Mouse (Mus musculus): ENCODE results near the gene Khdrbs1. TPM values are rescaled to one million over a fixed set of nuclear protein-coding genes. Genes with fewer than 3 reads are reported as not detected.
A peak's percentile ranks its signal among the peaks of the same experiment; 100 is the strongest.
"Not testable (repeated sequence)": the region's sequence is repeated elsewhere in the genome, so short reads cannot be mapped to it uniquely, and the experiment has no call there.

The Khdrbs1 gene
- polyA plus RNA-seq, 1 experiment from 2014 or later, result 154 TPM

DNA sequence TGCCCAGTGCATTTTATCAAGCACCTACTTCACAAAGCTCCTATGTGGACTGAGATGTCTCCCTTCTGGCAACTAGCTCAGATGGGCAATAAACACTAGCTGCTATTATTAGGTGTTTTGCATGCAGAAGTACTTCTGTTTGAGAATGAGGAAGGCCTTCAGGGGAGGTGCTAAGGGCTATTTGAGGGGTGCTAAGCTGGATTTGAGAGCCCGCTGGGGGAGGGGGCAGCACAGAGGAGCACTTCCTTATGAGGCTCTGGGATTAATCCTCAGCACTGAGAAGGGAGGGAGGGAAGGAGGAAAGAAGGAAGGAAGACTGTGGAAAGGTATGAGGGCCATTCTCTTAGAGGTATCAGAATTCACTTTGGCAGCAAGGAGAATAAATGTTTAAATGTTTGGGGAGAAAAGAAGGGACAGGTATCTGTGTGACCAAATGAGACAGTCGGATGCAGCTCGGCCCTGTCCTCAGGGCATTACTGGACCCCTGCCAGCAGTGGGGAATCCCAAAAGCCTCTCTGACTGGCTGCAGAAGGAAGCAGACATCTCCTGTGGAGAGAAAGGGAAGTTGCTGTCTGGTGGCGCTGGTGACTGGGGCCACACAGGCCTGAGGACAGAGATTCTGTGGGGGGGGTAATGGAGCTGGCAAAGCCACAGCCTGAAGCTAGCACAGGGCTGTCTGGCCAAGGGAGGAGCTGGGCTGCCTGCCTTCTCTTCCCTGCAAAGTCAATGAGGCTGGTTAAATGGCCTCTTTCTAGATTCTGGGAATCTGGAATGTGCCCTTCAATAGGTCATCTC lies 40.0 kb upstream of the Khdrbs1 start:
- DNase-seq (peak; percentile 54), ATAC-seq (ENCODE audit: low FRiP score, low TSS enrichment) (no peak)
- no peaks in the 10 kb centered on the region for H3K9me3 ChIP-seq (ENCODE audit: control insufficient read depth, low read length)
- H3K9ac ChIP-seq (replicated peaks; ENCODE audit: low read length), result no peak overlapping the region
- peak overlapping the region; percentile 53 for H3K27ac ChIP-seq (replicated peaks; ENCODE audit: low read depth, low read length)
- H3K4me1 ChIP-seq (ENCODE audit: control insufficient read depth, insufficient read depth, low read length), result peaks cover 4% of the 10 kb centered on the region; the same call in 1 of the 2 replicates
- H3K4me2 ChIP-seq (ENCODE audit: low read length), result no peak overlapping the region
- H3K27me3 ChIP-seq (ENCODE audit: control insufficient read depth, insufficient read depth, low read length), result no peaks in the 10 kb centered on the region
- H3K4me3 ChIP-seq (replicated peaks; ENCODE audit: low read depth, low read length), result no peak overlapping the region
- no peaks in the 10 kb centered on the region for H3K36me3 ChIP-seq (ENCODE audit: control insufficient read depth, insufficient read depth, low read length)
- WGBS, result 5% methylated on average over 4 of the region's 4 CpGs

DNA sequence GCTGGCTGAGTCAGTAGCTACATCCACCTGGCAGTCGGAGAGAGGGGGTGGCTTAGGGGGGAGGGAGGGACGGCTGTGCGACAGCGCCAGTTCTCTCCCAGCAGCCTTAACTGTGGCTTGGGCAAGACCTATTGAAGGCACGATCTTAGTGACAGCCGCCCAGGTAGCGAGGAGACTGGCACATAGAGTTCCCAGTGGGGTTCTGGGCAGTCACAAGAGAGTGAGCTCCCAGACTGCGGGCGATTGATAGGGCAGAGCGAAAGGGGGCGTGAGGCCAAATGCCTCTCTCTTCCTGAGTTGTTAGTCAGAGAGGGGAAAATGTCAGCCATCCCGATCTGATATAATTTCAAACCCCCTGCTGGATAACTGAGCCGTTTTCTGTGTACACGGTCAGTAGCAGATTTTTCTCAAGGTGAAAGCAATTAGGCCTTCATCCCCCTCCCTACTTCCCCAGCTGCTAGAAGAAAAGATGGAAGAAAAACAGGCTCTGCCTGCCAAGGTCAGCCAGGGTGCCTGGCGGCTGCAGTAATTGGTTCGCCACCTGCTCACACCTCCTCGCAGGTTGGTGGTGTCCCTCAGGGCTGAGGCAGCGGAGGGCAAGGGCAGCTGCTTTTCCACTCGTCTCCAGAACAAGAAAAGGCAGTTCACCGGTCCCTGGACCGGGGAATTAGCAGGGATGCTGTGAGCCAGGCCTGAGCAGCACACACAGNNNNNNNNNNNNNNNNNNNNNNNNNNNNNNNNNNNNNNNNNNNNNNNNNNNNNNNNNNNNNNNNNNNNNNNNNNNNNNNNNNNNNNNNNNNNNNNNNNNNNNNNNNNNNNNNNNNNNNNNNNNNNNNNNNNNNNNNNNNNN lies 29.8 kb upstream of the Khdrbs1 start:
- Histone ChIP-seq H3K27me3 (ENCODE audit: control insufficient read depth, insufficient read depth, low read length) (no peaks in the 10 kb centered on the region), H3K4me1 (ENCODE audit: control insufficient read depth, insufficient read depth, low read length) (peaks cover 14% of the 10 kb centered on the region; the same call in 1 of the 2 replicates), H3K9me3 (ENCODE audit: control insufficient read depth, low read length) (no peaks in the 10 kb centered on the region), H3K4me2 (ENCODE audit: low read length) (peak overlapping the region; percentile 35), H3K36me3 (ENCODE audit: control insufficient read depth, insufficient read depth, low read length) (no peaks in the 10 kb centered on the region), H3K4me3 (replicated peaks; ENCODE audit: low read depth, low read length) (no peak overlapping the region), H3K9ac (replicated peaks; ENCODE audit: low read length) (peak overlapping the region; percentile 17; the same call in 1 of the 2 replicates), H3K27ac (replicated peaks; ENCODE audit: low read depth, low read length) (peak overlapping the region; percentile 56)
- DNase-seq (peak; percentile 55), ATAC-seq (ENCODE audit: low FRiP score, low TSS enrichment) (no peak)
- 4% methylated on average over 21 of the region's 21 CpGs for WGBS

DNA sequence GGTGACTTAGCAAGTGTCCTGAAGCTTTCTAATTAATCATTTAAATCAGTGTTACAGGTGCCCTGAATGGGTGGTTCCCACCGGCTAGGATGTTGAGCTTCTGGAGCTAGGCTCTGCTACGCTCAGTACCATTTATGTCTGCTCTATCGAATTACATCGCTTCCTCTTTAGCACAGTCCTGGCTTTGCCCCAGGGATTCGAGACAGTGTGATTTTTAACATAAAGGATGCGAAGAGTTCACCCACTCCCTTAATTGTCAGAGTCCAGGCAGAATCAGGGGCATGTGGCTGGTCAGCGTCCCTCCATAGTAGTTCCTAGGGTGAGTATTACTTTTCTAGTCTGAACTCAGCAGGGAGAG lies 29.2 kb upstream of the Khdrbs1 start:
- H3K36me3 ChIP-seq (ENCODE audit: control insufficient read depth, insufficient read depth, low read length), result no peaks in the 10 kb centered on the region
- peak overlapping the region; percentile 35 for H3K4me2 ChIP-seq (ENCODE audit: low read length)
- WGBS, result 23% methylated on average over 7 of the region's 7 CpGs
- peak overlapping the region; percentile 17; the same call in 1 of the 2 replicates for H3K9ac ChIP-seq (replicated peaks; ENCODE audit: low read length)
- H3K27me3 ChIP-seq (ENCODE audit: control insufficient read depth, insufficient read depth, low read length), result no peaks in the 10 kb centered on the region
- no peak for DNase-seq
- H3K27ac ChIP-seq (replicated peaks; ENCODE audit: low read depth, low read length), result peak overlapping the region; percentile 56; the same call in 1 of the 2 replicates
- no peak for ATAC-seq (ENCODE audit: low FRiP score, low TSS enrichment)
- no peaks in the 10 kb centered on the region for H3K9me3 ChIP-seq (ENCODE audit: control insufficient read depth, low read length)
- H3K4me3 ChIP-seq (replicated peaks; ENCODE audit: low read depth, low read length), result no peak overlapping the region
- H3K4me1 ChIP-seq (ENCODE audit: control insufficient read depth, insufficient read depth, low read length), result peaks cover 14% of the 10 kb centered on the region; the same call in 1 of the 2 replicates

DNA sequence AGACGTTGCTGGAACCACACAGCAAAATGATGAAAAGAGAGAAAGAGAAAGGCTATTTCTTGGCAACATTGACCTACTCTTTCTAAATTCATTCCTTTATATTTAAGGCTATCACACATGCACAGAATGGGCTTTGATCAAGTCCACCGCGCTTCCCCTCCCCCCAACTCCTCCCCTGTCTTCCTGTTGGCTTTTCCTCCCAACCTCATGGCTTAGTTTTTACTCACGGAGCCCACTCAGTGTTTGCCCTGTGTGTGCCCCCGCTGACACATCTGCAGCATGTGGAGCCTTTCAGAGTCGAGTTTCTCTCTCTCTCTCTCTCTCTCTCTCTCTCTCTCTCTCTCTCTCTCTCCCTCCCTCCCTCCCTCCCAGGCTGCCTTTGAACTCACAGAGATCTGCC lies 28.5 kb upstream of the Khdrbs1 start:
- no peak overlapping the region for H3K4me2 ChIP-seq (ENCODE audit: low read length)
- DNase-seq, result no peak
- no peaks in the 10 kb centered on the region for H3K36me3 ChIP-seq (ENCODE audit: control insufficient read depth, insufficient read depth, low read length)
- WGBS, result 67% methylated on average over 6 of the region's 6 CpGs
- no peaks in the 10 kb centered on the region for H3K27me3 ChIP-seq (ENCODE audit: control insufficient read depth, insufficient read depth, low read length)
- H3K9ac ChIP-seq (replicated peaks; ENCODE audit: low read length), result no peak overlapping the region
- no peak overlapping the region for H3K27ac ChIP-seq (replicated peaks; ENCODE audit: low read depth, low read length)
- peaks cover 14% of the 10 kb centered on the region; the same call in 1 of the 2 replicates for H3K4me1 ChIP-seq (ENCODE audit: control insufficient read depth, insufficient read depth, low read length)
- no peak for ATAC-seq (ENCODE audit: low FRiP score, low TSS enrichment)
- H3K4me3 ChIP-seq (replicated peaks; ENCODE audit: low read depth, low read length), result no peak overlapping the region
- H3K9me3 ChIP-seq (ENCODE audit: control insufficient read depth, low read length), result no peaks in the 10 kb centered on the region

DNA sequence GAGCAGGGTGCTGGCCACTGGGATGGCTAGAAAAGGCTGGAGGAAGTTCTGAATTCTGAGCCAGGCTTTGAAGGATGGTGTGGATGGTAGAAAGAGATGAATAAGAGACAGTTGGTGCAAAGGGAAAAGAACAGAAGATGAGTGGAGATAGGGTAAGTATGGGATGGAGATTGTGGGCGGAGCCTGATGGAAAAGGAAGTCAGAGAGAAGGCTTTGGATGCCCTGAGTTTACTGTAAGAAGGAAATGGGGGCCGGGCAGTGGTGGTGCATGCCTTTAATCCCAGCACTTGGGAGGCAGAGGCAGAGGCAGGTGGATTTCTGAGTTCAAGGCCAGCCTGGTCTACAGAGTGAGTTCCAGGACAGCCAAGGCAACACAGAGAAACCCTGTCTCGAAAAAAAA lies 26.6 kb upstream of the Khdrbs1 start:
- not testable (repeated sequence) for H3K27ac ChIP-seq (replicated peaks; ENCODE audit: low read depth, low read length); ATAC-seq (ENCODE audit: low FRiP score, low TSS enrichment); H3K36me3 ChIP-seq (ENCODE audit: control insufficient read depth, insufficient read depth, low read length); H3K4me3 ChIP-seq (replicated peaks; ENCODE audit: low read depth, low read length); H3K4me2 ChIP-seq (ENCODE audit: low read length); DNase-seq; H3K27me3 ChIP-seq (ENCODE audit: control insufficient read depth, insufficient read depth, low read length); H3K9ac ChIP-seq (replicated peaks; ENCODE audit: low read length); H3K9me3 ChIP-seq (ENCODE audit: control insufficient read depth, low read length)
- H3K4me1 ChIP-seq (ENCODE audit: control insufficient read depth, insufficient read depth, low read length), result peaks cover 14% of the 10 kb centered on the region; the same call in 1 of the 2 replicates
- WGBS, result 95% methylated on average over 3 of the region's 3 CpGs

DNA sequence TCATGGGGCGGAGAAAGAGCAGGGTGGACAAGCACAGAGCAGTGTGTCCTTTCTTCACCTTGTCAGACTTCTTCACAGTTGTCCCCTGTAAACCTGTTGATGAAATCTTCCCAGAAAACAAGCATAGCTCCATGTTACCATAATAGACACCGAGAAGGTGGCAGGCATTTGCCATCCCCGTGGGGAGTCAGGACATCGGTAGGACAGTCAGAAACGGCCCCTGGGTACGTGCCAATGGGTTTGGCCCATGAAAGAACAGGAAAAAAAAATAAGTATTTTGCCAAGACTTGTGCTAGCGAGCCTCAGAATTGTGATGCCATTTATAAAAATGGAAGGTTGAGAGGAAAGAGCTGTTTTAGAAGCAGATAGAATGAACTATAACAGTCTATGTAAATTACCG lies 25.7 kb upstream of the Khdrbs1 start:
- H3K27me3 ChIP-seq (ENCODE audit: control insufficient read depth, insufficient read depth, low read length), result no peaks in the 10 kb centered on the region
- no peak overlapping the region for H3K27ac ChIP-seq (replicated peaks; ENCODE audit: low read depth, low read length)
- no peaks in the 10 kb centered on the region for H3K36me3 ChIP-seq (ENCODE audit: control insufficient read depth, insufficient read depth, low read length)
- no peak overlapping the region for H3K4me3 ChIP-seq (replicated peaks; ENCODE audit: low read depth, low read length)
- H3K9ac ChIP-seq (replicated peaks; ENCODE audit: low read length), result no peak overlapping the region
- no peak overlapping the region for H3K4me2 ChIP-seq (ENCODE audit: low read length)
- H3K9me3 ChIP-seq (ENCODE audit: control insufficient read depth, low read length), result no peaks in the 10 kb centered on the region
- DNase-seq, result no peak
- WGBS, result 80% methylated on average over 8 of the region's 8 CpGs
- H3K4me1 ChIP-seq (ENCODE audit: control insufficient read depth, insufficient read depth, low read length), result peaks cover 14% of the 10 kb centered on the region; the same call in 1 of the 2 replicates
- no peak for ATAC-seq (ENCODE audit: low FRiP score, low TSS enrichment)

DNA sequence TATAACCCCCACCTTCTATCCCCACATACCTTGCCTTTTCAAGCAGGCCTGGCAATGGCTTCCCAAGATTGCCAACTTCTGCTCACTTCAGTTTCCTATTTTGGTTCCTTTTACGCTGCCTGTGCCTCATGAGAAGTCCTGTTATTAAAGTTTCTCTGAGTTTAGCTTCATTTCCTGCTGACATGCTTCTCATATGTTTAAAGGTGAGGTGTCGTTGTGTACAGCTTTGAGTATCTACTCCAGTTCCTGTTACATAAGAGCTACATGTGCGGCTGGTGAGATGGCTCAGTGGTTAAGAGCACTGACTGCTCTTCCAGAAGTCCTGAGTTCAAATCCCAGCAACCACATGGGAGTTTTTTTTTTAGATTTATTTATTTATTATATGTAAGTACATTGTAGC lies 23.2 kb upstream of the Khdrbs1 start:
- H3K4me1 ChIP-seq (ENCODE audit: control insufficient read depth, insufficient read depth, low read length), result no peaks in the 10 kb centered on the region
- no peaks in the 10 kb centered on the region for H3K9me3 ChIP-seq (ENCODE audit: control insufficient read depth, low read length)
- WGBS, result 90% methylated on average over 3 of the region's 3 CpGs
- H3K27me3 ChIP-seq (ENCODE audit: control insufficient read depth, insufficient read depth, low read length), result no peaks in the 10 kb centered on the region
- ATAC-seq (ENCODE audit: low FRiP score, low TSS enrichment) (no peak), DNase-seq (no peak)
- H3K36me3 ChIP-seq (ENCODE audit: control insufficient read depth, insufficient read depth, low read length), result no peaks in the 10 kb centered on the region
- no peak overlapping the region for H3K9ac ChIP-seq (replicated peaks; ENCODE audit: low read length)
- H3K4me2 ChIP-seq (ENCODE audit: low read length), result no peak overlapping the region
- no peak overlapping the region for H3K27ac ChIP-seq (replicated peaks; ENCODE audit: low read depth, low read length)
- H3K4me3 ChIP-seq (replicated peaks; ENCODE audit: low read depth, low read length), result no peak overlapping the region

DNA sequence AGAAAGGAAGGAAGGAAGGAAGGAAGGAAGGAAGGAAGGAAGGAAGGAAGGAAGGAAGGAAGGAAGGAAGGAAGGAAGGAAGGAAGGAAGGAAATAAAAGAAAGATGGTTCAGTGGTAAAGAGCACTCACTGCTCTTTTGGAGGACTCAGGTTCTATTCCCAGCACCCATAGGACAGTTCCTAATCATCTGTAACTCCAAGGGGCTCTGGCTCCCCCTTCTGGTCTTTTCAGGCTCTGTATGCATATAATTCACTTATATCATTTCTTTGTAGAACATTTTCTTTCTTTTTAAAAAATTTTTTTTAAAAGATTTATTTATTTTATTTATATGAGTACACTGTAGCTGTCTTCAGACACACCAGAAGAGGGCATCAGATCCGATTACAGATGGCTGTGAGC lies 20.4 kb upstream of the Khdrbs1 start:
- not testable (repeated sequence) for H3K4me1 ChIP-seq (ENCODE audit: control insufficient read depth, insufficient read depth, low read length); H3K9me3 ChIP-seq (ENCODE audit: control insufficient read depth, low read length); H3K27ac ChIP-seq (replicated peaks; ENCODE audit: low read depth, low read length); H3K36me3 ChIP-seq (ENCODE audit: control insufficient read depth, insufficient read depth, low read length); H3K27me3 ChIP-seq (ENCODE audit: control insufficient read depth, insufficient read depth, low read length); H3K4me2 ChIP-seq (ENCODE audit: low read length); ATAC-seq (ENCODE audit: low FRiP score, low TSS enrichment); H3K4me3 ChIP-seq (replicated peaks; ENCODE audit: low read depth, low read length); DNase-seq; H3K9ac ChIP-seq (replicated peaks; ENCODE audit: low read length)
- 86% methylated on average over 1 of the region's 1 CpGs for WGBS

All from midbrain, embryonic 14.5 days (tissue).